Mouse (Mus musculus) G1E (cell line): ENCODE measurements around the gene Trim50.

Source experiments
- CTCF ChIP-seq: IDR thresholded peaks from 2 replicates; pipeline ENCODE4 v1.5.1; 2012; ENCODE audit warnings: low read depth, low read length, inconsistent platforms, mixed read lengths
- GATA1 ChIP-seq: IDR thresholded peaks from 2 replicates; pipeline ENCODE4 v1.6.1; 2012; ENCODE audit warnings: borderline replicate concordance, low read length, inconsistent platforms, mixed read lengths
- POLR2AphosphoS5 ChIP-seq: IDR thresholded peaks from 2 replicates; pipeline ENCODE4 v1.6.1; 2012; ENCODE audit warnings: low read depth, low read length, inconsistent platforms; ENCODE audit not compliant: insufficient replicate concordance
- TAL1 ChIP-seq: conservative IDR thresholded peaks from 2 replicates; pipeline ENCODE4 v1.6.1; 2012; ENCODE audit warnings: low read depth, low read length, inconsistent platforms, mixed read lengths

DNA sequence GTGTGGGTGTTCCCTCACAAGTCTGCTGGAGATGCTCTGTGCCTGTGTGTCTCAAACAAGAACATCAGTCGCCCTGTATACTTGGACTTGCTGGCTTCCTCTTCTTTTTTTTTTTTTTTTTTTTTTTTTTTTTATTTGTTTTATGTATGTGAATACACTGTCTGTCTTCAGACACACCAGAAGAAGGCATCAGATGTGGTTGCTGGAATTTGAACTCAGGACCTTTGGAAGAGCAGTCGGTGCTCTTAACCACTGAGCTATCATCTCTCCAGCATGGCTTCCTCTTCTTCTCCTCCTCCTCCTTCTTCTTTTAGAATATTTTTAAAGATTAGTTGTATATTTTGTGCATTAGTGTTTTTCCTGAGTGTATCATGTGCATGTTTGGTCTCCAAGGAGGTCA is 4.5 kb downstream of the Trim50 start:
- TF ChIP-seq TAL1 (no peak), CTCF (no peak), POLR2AphosphoS5 (no peak), GATA1 (no peak)
